Mouse (Mus musculus): ENCODE measurements at regions not wholly inside any gene's neighbourhood (a gene's known extent, or its start where the extent isn't known, plus 50 kb on each side); places are given as distances from the start of the nearest gene placed in this dataset.

DNA sequence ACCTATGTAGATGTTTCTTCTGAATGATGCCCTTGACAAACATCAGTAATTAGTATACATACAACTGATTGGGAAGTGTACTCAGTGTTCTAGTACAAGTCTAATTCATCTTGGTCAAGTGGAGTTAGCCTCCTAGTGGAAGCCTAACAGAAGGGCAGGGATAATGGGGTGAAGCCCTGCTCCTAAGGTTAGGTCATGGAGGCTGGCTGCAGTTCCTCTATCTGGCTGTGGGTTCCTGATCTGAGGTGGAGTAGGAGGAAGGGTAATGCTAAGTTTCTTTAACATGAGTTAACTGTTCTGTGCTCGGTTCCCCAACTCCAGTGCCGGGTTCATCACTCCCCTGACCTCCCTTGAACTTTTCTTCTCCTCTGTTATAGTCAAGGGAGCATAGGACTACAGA is 281.1 kb upstream of the Tle3 start:
- TF ChIP-seq CTCF (conservative IDR thresholded peaks at IDR 0.05): no peak
- DNase-seq (ENCODE audit: low spot score in 2 of 2): no peak
- no peak overlapping the region for H3K27ac ChIP-seq
- H3K4me3 ChIP-seq: no peak overlapping the region

DNA sequence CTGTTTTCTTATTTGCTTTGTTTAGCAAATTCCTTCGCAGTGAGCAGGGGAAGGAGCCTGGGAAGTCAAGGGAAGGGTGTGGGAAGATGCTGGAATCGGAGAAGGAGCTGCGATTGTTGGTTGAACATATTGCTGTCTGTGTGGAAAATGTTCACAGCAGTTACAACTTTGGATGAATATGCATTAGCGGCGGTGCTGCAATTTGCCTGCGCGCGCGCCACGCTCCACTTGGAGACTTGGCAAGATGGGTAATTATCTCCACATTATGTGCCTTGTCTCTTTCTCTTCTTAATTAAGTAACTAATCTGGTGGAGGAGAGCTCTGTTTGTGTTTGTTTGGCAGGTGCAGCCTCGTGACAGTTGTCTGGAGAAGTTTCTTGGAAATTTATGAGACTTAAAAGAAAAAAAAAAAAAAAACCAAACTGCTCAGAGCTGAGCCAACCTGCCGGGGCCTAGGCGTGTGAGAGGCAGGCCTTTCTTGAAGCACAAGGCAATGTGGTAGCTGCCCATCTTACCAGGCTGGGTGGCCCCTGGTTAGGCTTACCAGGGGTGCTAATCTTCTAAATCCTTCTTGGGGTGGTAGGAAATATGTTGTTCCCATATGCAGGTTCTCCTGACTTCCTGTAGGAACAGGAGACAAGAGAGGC is 279.2 kb upstream of the Tle3 start:
- no peak for TF ChIP-seq CTCF (conservative IDR thresholded peaks at IDR 0.05)
- no peak overlapping the region for H3K27ac ChIP-seq

DNA sequence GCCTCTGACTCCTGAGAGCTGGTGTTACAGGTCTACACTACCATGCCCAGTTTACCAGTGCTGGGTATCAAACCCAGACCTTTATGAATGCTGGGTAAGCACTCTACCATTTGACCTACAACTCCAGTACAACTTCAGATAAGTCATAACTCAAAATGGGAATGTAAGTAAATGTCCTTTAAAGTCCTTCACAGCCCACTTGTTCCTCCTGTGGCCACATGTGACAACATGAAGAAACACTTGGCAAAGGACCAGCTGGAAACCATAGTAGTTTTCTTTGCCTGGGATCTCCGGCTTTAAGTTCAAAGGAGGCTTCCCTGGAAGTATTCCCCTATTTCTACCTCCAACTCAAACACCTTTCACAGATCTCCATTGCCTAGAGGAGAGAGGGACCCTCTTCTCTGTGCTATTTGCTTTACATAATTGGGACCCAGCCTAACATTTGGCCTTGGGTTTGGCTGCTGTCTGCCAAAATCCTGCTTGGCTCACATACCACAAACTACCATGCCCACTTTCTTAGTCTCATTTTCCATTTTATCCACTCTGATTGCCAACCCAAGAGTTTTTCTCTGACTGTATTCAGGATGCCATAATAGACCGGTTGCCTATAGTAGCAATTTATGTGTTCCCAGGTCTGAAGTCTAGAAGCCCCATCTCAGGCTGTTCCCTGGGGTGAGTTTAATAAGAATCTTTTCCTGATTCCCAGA is 276.9 kb upstream of the Tle3 start:
- H3K4me3 ChIP-seq: no peak overlapping the region
- TF ChIP-seq CTCF (conservative IDR thresholded peaks at IDR 0.05): no peak
- no peak for DNase-seq (ENCODE audit: low spot score in 2 of 2)

More for the DNA sequence above, 279.2 kb upstream of the Tle3 start:
- H3K4me3 ChIP-seq: no peak overlapping the region
- DNase-seq (ENCODE audit: low spot score in 2 of 2): peak; percentile 55 to 79

DNA sequence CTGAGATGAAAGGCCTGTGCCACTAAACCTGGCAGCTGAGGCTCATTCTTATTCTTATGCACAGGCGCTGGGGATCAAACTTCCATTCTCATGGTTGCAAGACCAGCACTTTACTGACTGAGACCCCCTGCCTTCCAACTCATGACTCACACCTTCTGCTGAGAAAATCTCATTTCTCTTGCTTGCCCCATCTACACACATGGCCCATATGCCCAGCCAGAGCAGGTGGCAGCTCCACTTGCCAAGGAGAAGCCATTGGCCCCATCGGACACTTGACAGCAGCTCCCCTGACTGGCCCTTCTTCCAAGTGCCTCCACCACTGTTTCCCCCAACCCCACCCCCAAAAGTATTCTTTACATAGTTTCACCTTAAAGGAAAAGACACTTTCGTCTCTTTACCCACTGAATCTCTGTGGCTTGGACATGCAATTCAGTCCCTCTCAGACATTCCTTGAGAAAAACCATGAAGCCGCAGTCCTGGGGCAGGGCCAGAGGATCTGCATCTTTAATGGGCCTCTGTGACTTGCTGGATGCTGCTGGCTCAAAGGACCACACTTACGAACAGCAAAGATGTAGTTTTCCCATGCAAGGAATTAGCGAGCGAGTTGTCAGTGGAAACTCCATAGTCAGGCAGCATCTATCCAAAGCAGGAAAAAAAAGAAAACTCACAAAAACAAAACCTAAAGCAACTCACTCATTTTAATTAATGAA is 270.3 kb upstream of the Tle3 start:
- TF ChIP-seq CTCF (conservative IDR thresholded peaks at IDR 0.05): no peak
- no peak overlapping the region for H3K27ac ChIP-seq
- H3K4me3 ChIP-seq: no peak overlapping the region
- DNase-seq (ENCODE audit: low spot score in 2 of 2): no peak

More for the DNA sequence above, 276.9 kb upstream of the Tle3 start:
- no peak overlapping the region for H3K27ac ChIP-seq

DNA sequence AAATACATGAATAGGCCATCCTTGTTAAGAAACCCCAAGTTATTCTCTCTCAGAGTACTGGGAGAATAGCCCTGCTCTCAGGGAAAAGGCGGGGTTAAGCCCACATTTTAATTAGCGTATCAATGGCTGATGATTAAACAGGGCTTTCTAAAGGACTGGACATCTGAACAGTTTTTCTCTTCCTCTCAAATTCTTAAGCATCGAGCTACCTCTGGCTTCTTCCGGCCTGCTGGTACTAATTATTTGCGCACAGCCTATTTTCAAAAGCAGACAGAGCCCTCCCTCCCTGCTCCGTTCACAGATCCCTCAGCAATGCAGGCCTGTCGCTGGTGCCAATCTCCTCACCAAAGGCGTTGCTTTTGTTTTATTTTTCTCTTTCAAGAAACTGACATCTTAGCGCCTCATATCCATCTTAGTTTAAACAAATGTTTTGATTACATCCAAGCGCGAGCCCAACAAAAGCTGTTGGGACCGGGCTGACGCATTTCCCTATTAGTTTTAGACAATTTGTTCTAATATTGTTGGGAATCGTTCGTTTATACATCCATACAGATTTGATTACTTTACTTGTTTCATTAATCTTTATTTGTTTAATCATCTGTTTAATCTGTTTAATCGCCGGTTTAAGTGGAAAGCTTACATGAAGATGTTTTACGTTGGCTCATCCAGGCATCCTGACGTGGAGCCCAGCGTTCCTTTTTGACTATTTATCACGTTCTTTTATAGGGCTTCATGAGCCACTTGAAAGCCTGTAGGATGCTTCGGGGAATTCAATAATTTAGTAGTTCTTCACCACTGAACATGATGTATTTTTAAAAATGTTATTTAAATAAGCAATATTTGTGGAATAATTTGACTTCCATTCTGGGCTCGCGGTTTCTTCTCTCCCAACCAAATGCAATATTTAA is 269.5 kb upstream of the Tle3 start:
- TF ChIP-seq CTCF (conservative IDR thresholded peaks at IDR 0.05): no peak

DNA sequence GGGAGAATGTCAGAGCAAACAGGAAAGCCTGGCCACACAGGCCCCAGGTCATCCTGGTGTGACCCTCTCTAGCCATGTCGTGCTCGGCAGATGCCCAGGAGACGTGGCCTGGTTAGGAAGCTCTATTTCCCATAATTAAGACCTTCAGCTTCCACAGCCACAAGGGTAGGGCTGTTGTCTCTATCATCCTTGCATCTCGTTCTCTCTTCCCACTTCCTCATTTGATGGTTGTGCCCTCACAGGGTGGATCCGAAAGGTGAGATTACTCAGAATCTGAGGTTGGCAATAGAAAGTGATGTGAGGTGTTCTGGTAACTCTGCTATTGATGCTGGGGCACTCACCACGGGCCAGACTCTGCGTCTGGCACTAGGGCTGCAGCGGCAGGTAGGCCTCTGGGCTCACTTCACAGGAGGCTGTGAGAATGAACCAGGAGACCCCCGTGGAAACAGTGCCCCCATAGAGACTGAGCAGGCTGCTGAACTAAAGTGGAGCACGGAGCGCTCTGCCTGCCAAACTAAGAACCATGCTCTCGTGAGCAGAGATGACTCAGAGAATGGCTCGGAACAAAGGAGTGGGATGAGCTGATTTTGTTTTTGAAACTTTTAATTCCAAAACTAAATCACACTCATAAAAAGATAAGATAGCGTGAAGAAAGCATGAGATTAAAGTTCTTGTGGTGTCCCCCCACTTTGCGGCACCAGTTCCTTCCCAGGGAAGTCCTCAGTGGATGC is 266.5 kb upstream of the Tle3 start:
- peak in 1 of 2 experiments; percentile 39 for DNase-seq (ENCODE audit: low spot score in 2 of 2)
- TF ChIP-seq CTCF (conservative IDR thresholded peaks at IDR 0.05): no peak
- no peak overlapping the region for H3K27ac ChIP-seq
- no peak overlapping the region for H3K4me3 ChIP-seq

More for the DNA sequence above, 269.5 kb upstream of the Tle3 start:
- no peak for DNase-seq (ENCODE audit: low spot score in 2 of 2)
- H3K4me3 ChIP-seq: peak overlapping the region; percentile 17; the same call in 1 of the 2 replicates
- no peak overlapping the region for H3K27ac ChIP-seq

DNA sequence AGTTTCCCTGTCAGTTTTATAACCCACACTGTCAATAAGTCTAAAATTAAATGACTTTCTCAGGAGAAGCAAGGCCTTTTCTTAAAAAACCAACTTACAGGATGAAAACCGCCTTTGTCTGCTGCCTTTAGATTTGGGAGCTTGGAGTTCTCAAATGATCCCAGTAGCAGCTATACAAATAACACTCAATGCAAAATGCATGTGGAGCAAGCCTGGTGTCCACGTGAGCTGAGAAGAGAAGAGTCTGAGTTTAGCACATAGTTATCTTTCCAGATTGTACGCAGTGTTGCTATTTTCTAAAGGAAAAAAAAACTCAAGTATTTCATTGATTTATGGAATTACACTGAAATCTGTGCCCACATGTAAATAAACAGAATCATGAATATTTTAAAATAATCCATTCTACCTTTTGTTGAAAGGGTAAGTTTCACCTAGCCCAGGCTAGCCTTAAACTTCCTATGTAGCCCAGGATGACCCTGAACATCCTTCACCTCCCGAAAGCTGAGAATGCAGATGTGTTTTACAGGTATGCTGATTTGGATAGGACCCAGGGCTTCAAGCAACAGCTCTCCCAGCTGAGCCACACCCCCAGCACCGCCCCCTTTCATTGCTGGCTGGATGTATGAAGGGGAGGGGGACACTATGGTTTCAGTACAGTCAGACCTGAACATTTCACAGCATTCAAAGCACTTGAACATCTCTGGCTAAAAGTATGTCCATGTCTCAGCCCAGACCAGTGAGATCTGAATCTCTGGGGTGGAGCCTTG is 262.5 kb upstream of the Tle3 start:
- H3K4me3 ChIP-seq: no peak overlapping the region
- no peak for TF ChIP-seq CTCF (conservative IDR thresholded peaks at IDR 0.05)
- H3K27ac ChIP-seq: no peak overlapping the region
- DNase-seq (ENCODE audit: low spot score in 2 of 2): no peak

DNA sequence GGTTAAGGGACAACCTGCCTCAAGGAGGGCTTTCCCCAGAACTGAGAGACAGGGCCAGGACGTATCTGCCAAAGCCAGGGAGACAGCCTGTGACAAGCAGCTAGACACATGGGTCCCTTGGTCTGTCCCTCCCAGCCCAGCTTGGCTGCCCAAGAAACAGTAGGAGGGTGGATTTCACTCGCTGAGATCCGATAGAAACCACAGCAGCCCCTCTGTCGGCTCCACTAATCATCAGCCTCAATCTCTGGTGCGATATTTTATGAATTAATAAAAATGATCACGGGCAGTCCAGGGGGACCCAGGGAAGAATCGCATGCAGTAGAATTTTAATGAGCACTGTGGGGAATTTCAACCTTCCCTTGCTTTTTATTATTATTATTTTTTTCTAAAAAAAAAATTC is 261.0 kb upstream of the Tle3 start:
- H3K27ac ChIP-seq: no peak overlapping the region

DNA sequence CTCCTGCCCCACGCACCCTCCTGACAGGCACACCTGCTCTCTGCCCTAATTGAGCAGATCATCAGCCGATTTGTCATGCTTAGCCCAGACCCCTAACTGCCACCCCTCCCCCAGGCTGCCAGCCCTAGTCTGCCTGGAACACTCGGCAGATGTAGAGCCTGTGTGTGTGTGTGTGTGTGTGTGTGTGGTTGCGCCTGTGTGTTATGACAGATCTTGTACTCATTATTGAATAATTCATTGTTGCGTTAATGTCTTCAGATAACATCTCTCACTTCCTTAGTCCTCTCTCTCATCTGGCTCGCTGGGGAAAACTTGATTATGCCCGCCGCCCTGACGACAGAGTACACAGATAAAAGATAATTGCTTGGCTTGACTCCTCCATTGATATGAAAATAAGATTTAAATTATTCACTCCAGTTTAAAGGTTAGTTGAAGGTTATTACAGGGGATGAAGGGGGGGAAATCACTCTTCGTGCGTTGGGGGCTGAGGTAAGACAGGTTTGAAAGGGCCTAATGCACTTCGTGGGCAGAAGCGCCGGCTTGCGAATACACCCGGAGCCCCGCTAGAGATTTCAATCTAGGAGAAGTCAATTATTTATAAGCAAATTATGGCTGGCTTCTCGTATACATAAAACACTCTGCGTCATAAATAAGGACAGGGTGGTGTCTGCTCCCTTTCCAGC is 260.3 kb upstream of the Tle3 start:
- H3K4me3 ChIP-seq: no peak overlapping the region
- no peak overlapping the region for H3K27ac ChIP-seq
- peak; percentile 40 to 62 for DNase-seq (ENCODE audit: low spot score in 2 of 2)
- no peak for TF ChIP-seq CTCF (conservative IDR thresholded peaks at IDR 0.05)

More for the DNA sequence above, 261.0 kb upstream of the Tle3 start:
- no peak for DNase-seq (ENCODE audit: low spot score in 2 of 2)
- no peak for TF ChIP-seq CTCF (conservative IDR thresholded peaks at IDR 0.05)
- H3K4me3 ChIP-seq: no peak overlapping the region

DNA sequence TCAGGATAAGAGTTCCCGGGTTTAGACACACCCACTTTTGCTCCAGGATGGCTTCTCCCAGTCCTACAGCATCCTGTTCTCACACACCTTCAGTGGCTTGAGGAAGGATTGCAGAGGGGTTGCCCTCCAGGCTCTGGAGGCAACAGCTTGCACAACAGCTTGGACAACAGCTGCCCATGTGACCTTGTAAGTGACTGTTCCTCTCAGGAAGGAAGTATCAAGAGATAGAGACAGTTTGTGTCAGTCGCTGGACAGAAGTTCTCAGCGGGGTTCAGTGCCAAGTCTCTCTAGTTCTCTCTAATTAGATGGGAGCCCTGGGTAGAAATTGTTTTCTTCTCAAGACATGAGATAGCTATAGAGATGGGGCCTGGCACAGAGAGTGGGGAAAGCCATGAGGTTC is 252.9 kb upstream of the Tle3 start:
- no peak overlapping the region for H3K4me3 ChIP-seq
- H3K27ac ChIP-seq: no peak overlapping the region
- no peak for DNase-seq (ENCODE audit: low spot score in 2 of 2)
- no peak for TF ChIP-seq CTCF (conservative IDR thresholded peaks at IDR 0.05)

DNA sequence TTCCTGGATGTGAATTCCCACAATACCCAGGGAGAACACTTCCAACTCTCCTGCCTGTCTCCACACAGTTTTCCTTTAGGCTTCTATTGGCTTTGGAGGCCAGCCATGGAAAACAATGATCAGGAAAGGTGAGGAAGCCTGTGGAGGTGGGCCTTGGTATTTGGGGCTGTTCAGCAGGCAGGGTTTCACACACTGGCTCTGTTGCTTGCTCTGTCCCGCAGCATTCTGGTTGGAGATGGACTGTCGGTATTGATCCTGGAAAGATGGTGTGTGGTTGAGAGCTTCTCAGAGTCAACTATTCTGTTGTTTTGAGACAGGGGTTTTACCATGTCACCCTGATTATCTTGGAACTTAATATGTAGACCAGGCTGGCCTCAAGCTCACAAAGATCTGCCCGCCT is 251.6 kb upstream of the Tle3 start:
- no peak for DNase-seq (ENCODE audit: low spot score in 2 of 2)
- H3K4me3 ChIP-seq: no peak overlapping the region
- H3K27ac ChIP-seq: no peak overlapping the region
- no peak for TF ChIP-seq CTCF (conservative IDR thresholded peaks at IDR 0.05)

All from layer of hippocampus, adult 2 months (tissue).